Mouse (Mus musculus) olfactory bulb, adult 2 months (tissue): Measurements from ENCODE around the gene Cct8l1.

Experiments
- CTCF ChIP-seq: fragments of 200-500 bp; IDR thresholded peaks from 2 replicates; pipeline ENCODE4 v1.5.1; 2012; ENCODE audit warnings: low read depth, mild to moderate bottlenecking, low read length, moderate library complexity; ENCODE audit not compliant: insufficient read depth
- POLR2A ChIP-seq: fragments of 200-500 bp; IDR thresholded peaks from 2 replicates; pipeline ENCODE4 v1.6.1; 2012; ENCODE audit warnings: mild to moderate bottlenecking, low read depth, low read length, moderate library complexity; ENCODE audit not compliant: insufficient read depth

DNA sequence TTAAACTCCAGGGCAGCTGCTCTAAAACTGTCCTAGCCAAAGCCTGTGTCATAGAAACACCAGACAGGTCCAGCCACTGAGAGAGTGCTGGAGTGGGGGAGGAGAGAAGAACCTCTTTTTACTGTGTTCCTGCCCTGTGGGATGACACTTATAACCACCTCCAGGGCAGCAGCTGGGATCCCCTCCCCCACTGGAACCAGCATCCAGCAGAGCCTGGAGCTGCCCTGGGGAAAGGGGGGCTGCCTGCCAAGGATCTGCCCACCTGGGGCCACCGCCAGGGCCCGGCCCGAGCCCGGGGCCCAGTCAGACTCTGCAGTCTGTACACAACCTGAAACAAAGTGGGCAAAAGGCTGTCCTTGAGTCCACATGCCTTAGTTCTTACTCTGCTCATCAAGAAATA lies 11.1 kb downstream of the Cct8l1 start:
- TF ChIP-seq CTCF (no peak), POLR2A (no peak)
